Mouse (Mus musculus) ovary, adult 2 months (tissue): ENCODE results near the gene Bcl2a1c. TPM values are rescaled to one million over a fixed set of nuclear protein-coding genes. Genes with fewer than 3 reads are reported as not detected.

Experiments
- polyA plus RNA-seq: library from polyadenylated mRNA; depleted of rRNA; stranded (reverse); fragments of >200 nt; gene quantifications from 2 replicates; pipeline ENCODE4 v1.2.3, GENCODE M21; 2012; rRNA removed

Gene Bcl2a1c
- not detected in 2 replicates for polyA plus RNA-seq

GRCm38 (mm10) chr9:114329855-114330254 lies at the start of gene Bcl2a1c:
TSS of gene Bcl2a1c (plus strand) at chr9:114330135.

Other genes starting within 250 kb of the Bcl2a1c start
- 288 and 559 TPM in 2 replicates for gene Crtap, start 60.5 kb downstream of the Bcl2a1c start, polyA plus RNA-seq
- 48.0 and 65.2 TPM in 2 replicates for gene Glb1, start 70.9 kb downstream of the Bcl2a1c start, polyA plus RNA-seq
- 10.8 and 11.6 TPM in 2 replicates for gene Tmppe, start 71.0 kb downstream of the Bcl2a1c start, polyA plus RNA-seq
- 0.16 and 0.18 TPM in 2 replicates for gene Ccr4, start 174.8 kb downstream of the Bcl2a1c start, polyA plus RNA-seq
- gene C130032M10Rik, start 185.6 kb downstream of the Bcl2a1c start, polyA plus RNA-seq: not detected in 2 replicates
- gene Trim71, start 234.2 kb downstream of the Bcl2a1c start, polyA plus RNA-seq: 0.19 and 0.26 TPM in 2 replicates